ENCODE assay signal across 22 mouse cellular contexts in genomic region chr9:118997241-118997640, GRCm38 (mm10).
"Had no signal": no experiment of that assay in that cellular context is flagged by ENCODE, and none has a peak within 500 bp of the region (broad histone marks: within the 10 kb centered on the region; RNA-seq: fewer than 3 reads in every experiment).

No protein-coding gene starts in this region.

- H3K9me3 ChIP-seq: heart, embryonic 12.5 days; hindbrain, embryonic 13.5 days; hindbrain, embryonic 15.5 days; kidney, embryonic 15.5 days; limb, embryonic 10.5 days; limb, embryonic 12.5 days had no signal

- H3K4me3 ChIP-seq: heart, adult 2 months; heart, embryonic 12.5 days; hindbrain, embryonic 13.5 days; hindbrain, embryonic 15.5 days; kidney, embryonic 15.5 days; left cerebral cortex, adult 2 months; limb, embryonic 10.5 days; limb, embryonic 12.5 days had no signal

- H3K4me2 ChIP-seq: heart, embryonic 12.5 days; hindbrain, embryonic 13.5 days; hindbrain, embryonic 15.5 days; kidney, embryonic 15.5 days; limb, embryonic 12.5 days had no signal

- H3K27ac ChIP-seq: heart, adult 2 months; hindbrain, embryonic 13.5 days; hindbrain, embryonic 15.5 days; hindbrain, postnatal 0 days; kidney, embryonic 15.5 days; kidney, postnatal 0 days; limb, embryonic 10.5 days had no signal

- H3K36me3 ChIP-seq: hindbrain, embryonic 13.5 days; hindbrain, embryonic 15.5 days had no signal

- H3K27me3 ChIP-seq: heart, embryonic 12.5 days; hindbrain, embryonic 13.5 days; hindbrain, embryonic 15.5 days; kidney, embryonic 15.5 days; limb, embryonic 12.5 days had no signal

- H3K9ac ChIP-seq: heart, embryonic 12.5 days; hindbrain, embryonic 13.5 days; hindbrain, embryonic 15.5 days; kidney, embryonic 15.5 days; limb, embryonic 12.5 days had no signal

- ATAC-seq: hindbrain, postnatal 0 days; intestine, embryonic 16.5 days had no signal

- DNase-seq: gastrocnemius, postnatal 14 days; gastrocnemius, postnatal 36 days; heart, adult 11 months; heart, adult 2 months; heart, postnatal 14 days; heart, postnatal 36 days; kidney, adult 11 months; kidney, adult 2 months; kidney, adult 9 months; kidney, postnatal 14 days; kidney, postnatal 36 days; liver had no signal

- H3K4me1 ChIP-seq: hindbrain, embryonic 15.5 days had no signal
